Mouse (Mus musculus) megakaryocyte, embryonic 14.5 days (primary cell): ENCODE data around the gene Apool. TPM values are rescaled to one million over a fixed set of nuclear protein-coding genes. Genes with fewer than 3 reads are reported as not detected.

Experiments used
- H3K27me3 ChIP-seq: replicated peaks from 2 replicates; pipeline ENCODE3; 2012; ENCODE audit warnings: inconsistent platforms
- H3K36me3 ChIP-seq: replicated peaks from 2 replicates; pipeline ENCODE3; 2012; ENCODE audit warnings: low read length, inconsistent platforms, mixed read lengths
- H3K4me1 ChIP-seq: 2 replicates; pipeline ENCODE4 v1.6.1; 2012; ENCODE audit warnings: inconsistent platforms
- H3K4me3 ChIP-seq: replicated peaks from 2 replicates; pipeline ENCODE3; 2012; ENCODE audit warnings: moderate library complexity, mild to moderate bottlenecking, inconsistent platforms
- H3K9me3 ChIP-seq: 2 replicates; pipeline ENCODE4 v1.6.1; 2012; ENCODE audit warnings: inconsistent platforms
- FLI1 ChIP-seq: IDR thresholded peaks from 2 replicates; pipeline ENCODE4 v1.6.1; 2012; ENCODE audit warnings: low read length, inconsistent platforms, mixed read lengths
- GATA1 ChIP-seq: IDR thresholded peaks from 3 replicates; pipeline ENCODE4 v1.6.1; 2012; ENCODE audit warnings: mixed read lengths, low read length, inconsistent platforms, borderline replicate concordance
- polyA plus RNA-seq: library from polyadenylated mRNA; stranded (reverse); fragments of >175 nt; gene quantifications from 2 replicates; pipeline ENCODE4 v1.2.3, GENCODE M21; 2012; ENCODE audit warnings: low replicate concordance; ENCODE audit not compliant: insufficient read depth

The Apool gene
- polyA plus RNA-seq, 1 experiment, result 1.6 TPM

- H3K36me3 ChIP-seq, result no peaks in the 10 kb centered on the region
- no peaks in the 10 kb centered on the region for H3K4me1 ChIP-seq
- TF ChIP-seq GATA1 (no peak), FLI1 (no peak)
- H3K4me3 ChIP-seq, result no peak within 1 kb of the TSS
- 0 out of 2 replicates have a peak, but pooled peaks cover 5% of the 10 kb centered on the region for H3K9me3 ChIP-seq
- no peaks in the 10 kb centered on the region for H3K27me3 ChIP-seq
These were observed 95.5 kb downstream of the Apool start, which contains the start of gene Satl1 for GRCm38 (mm10) chrX:112406679-112407078. Gene Satl1, minus strand, starts transcription at chrX:112406779.

- Histone ChIP-seq H3K4me3 (no peak overlapping the region), H3K9me3 (no peaks in the 10 kb centered on the region), H3K36me3 (no peaks in the 10 kb centered on the region), H3K27me3 (no peaks in the 10 kb centered on the region), H3K4me1 (no peaks in the 10 kb centered on the region)
- no peak for TF ChIP-seq GATA1
- no peak for TF ChIP-seq FLI1
These were observed 101.2 kb downstream of the Apool start for GRCm38 (mm10) chrX:112412309-112412708.

Other genes starting within 250 kb of the Apool start
- not detected in 2 replicates for gene 4933403O08Rik, start 72.3 kb upstream of the Apool start, polyA plus RNA-seq
- gene Satl1, start 95.4 kb downstream of the Apool start, polyA plus RNA-seq, result not detected in 2 replicates
- not detected in 2 replicates for gene 2010106E10Rik, start 183.9 kb downstream of the Apool start, polyA plus RNA-seq